Mouse (Mus musculus): ENCODE data around the gene Actr6. TPM values are rescaled to one million over a fixed set of nuclear protein-coding genes. Genes with fewer than 3 reads are reported as not detected.

Actr6 gene
- total and polyA plus RNA-seq, 2 experiments from 2014 or later: 3.4 to 21.9 TPM

GRCm38 (mm10) chr10:89748619-89749018, 16.5 kb upstream of the Actr6 start:
- TF ChIP-seq CTCF (IDR thresholded peaks at IDR 0.05; ENCODE audit: low read depth): no peak
- no peak for TF ChIP-seq EP300 (IDR thresholded peaks at IDR 0.05; ENCODE audit: low read depth)
- 82% methylated on average over 2 of the region's 2 CpGs for WGBS
- Histone ChIP-seq H3K4me3 (ENCODE audit: low read depth, low read length) (no peak overlapping the region), H3K36me3 (replicated peaks; ENCODE audit: control insufficient read depth, insufficient read depth, low read length) (no peaks in the 10 kb centered on the region), H3K27me3 (ENCODE audit: control insufficient read depth, insufficient read depth, low read length) (no peaks in the 10 kb centered on the region), H3K4me1 (ENCODE audit: control insufficient read depth, insufficient read depth) (peaks cover 10% of the 10 kb centered on the region), H3K9me3 (replicated peaks; ENCODE audit: control insufficient read depth, low read length) (no peaks in the 10 kb centered on the region), H3K4me2 (ENCODE audit: low read depth, low read length) (no peak overlapping the region), H3K27ac (ENCODE audit: low read depth) (no peak overlapping the region), H3K9ac (replicated peaks; ENCODE audit: low read depth, low read length) (no peak overlapping the region)
- no peak for ATAC-seq (ENCODE audit: insufficient read depth, low read depth)
- DNase-seq (ENCODE audit: low spot score): peak; percentile 15

- ATAC-seq (ENCODE audit: insufficient read depth, low read depth) (no peak), DNase-seq (ENCODE audit: low spot score) (no peak)
- H3K9ac ChIP-seq (replicated peaks; ENCODE audit: low read depth, low read length): no peak overlapping the region
- H3K27me3 ChIP-seq (ENCODE audit: control insufficient read depth, insufficient read depth, low read length): no peaks in the 10 kb centered on the region
- H3K4me1 ChIP-seq (ENCODE audit: control insufficient read depth, insufficient read depth): peaks cover 10% of the 10 kb centered on the region
- H3K27ac ChIP-seq (ENCODE audit: low read depth): no peak overlapping the region
- H3K4me2 ChIP-seq (ENCODE audit: low read depth, low read length): no peak overlapping the region
- WGBS: 83% methylated on average over 1 of the region's 1 CpGs
- H3K4me3 ChIP-seq (ENCODE audit: low read depth, low read length): no peak overlapping the region
- no peaks in the 10 kb centered on the region for H3K36me3 ChIP-seq (replicated peaks; ENCODE audit: control insufficient read depth, insufficient read depth, low read length)
- TF ChIP-seq CTCF (IDR thresholded peaks at IDR 0.05; ENCODE audit: low read depth) (no peak), EP300 (IDR thresholded peaks at IDR 0.05; ENCODE audit: low read depth) (no peak)
- H3K9me3 ChIP-seq (replicated peaks; ENCODE audit: control insufficient read depth, low read length): no peaks in the 10 kb centered on the region
These were observed 15.8 kb upstream of the Actr6 start for GRCm38 (mm10) chr10:89747911-89748310.

GRCm38 (mm10) chr10:89747221-89747905, 15.3 kb upstream of the Actr6 start:
- H3K27ac ChIP-seq (ENCODE audit: low read depth): no peak overlapping the region
- DNase-seq (ENCODE audit: low spot score) (no peak), ATAC-seq (ENCODE audit: insufficient read depth, low read depth) (no peak)
- no peaks in the 10 kb centered on the region for H3K36me3 ChIP-seq (replicated peaks; ENCODE audit: control insufficient read depth, insufficient read depth, low read length)
- H3K4me3 ChIP-seq (ENCODE audit: low read depth, low read length): no peak overlapping the region
- H3K9me3 ChIP-seq (replicated peaks; ENCODE audit: control insufficient read depth, low read length): no peaks in the 10 kb centered on the region
- H3K9ac ChIP-seq (replicated peaks; ENCODE audit: low read depth, low read length): no peak overlapping the region
- no peaks in the 10 kb centered on the region for H3K27me3 ChIP-seq (ENCODE audit: control insufficient read depth, insufficient read depth, low read length)
- 67% methylated on average over 8 of the region's 8 CpGs for WGBS
- TF ChIP-seq CTCF (IDR thresholded peaks at IDR 0.05; ENCODE audit: low read depth) (no peak), EP300 (IDR thresholded peaks at IDR 0.05; ENCODE audit: low read depth) (no peak)
- peak overlapping the region; percentile 7; the same call in 1 of the 2 replicates for H3K4me2 ChIP-seq (ENCODE audit: low read depth, low read length)
- H3K4me1 ChIP-seq (ENCODE audit: control insufficient read depth, insufficient read depth): peaks cover 10% of the 10 kb centered on the region

GRCm38 (mm10) chr10:89746581-89746980, 14.5 kb upstream of the Actr6 start:
- no peaks in the 10 kb centered on the region for H3K27me3 ChIP-seq (ENCODE audit: control insufficient read depth, insufficient read depth, low read length)
- no peak overlapping the region for H3K4me2 ChIP-seq (ENCODE audit: low read depth, low read length)
- H3K9me3 ChIP-seq (replicated peaks; ENCODE audit: control insufficient read depth, low read length): no peaks in the 10 kb centered on the region
- DNase-seq (ENCODE audit: low spot score): no peak
- TF ChIP-seq CTCF (IDR thresholded peaks at IDR 0.05; ENCODE audit: low read depth): no peak
- TF ChIP-seq EP300 (IDR thresholded peaks at IDR 0.05; ENCODE audit: low read depth): no peak
- H3K36me3 ChIP-seq (replicated peaks; ENCODE audit: control insufficient read depth, insufficient read depth, low read length): no peaks in the 10 kb centered on the region
- peaks cover 7% of the 10 kb centered on the region for H3K4me1 ChIP-seq (ENCODE audit: control insufficient read depth, insufficient read depth)
- 76% methylated on average over 3 of the region's 3 CpGs for WGBS
- no peak overlapping the region for H3K9ac ChIP-seq (replicated peaks; ENCODE audit: low read depth, low read length)
- H3K4me3 ChIP-seq (ENCODE audit: low read depth, low read length): no peak overlapping the region
- no peak for ATAC-seq (ENCODE audit: insufficient read depth, low read depth)
- H3K27ac ChIP-seq (ENCODE audit: low read depth): no peak overlapping the region

- peaks cover 7% of the 10 kb centered on the region for H3K4me1 ChIP-seq (ENCODE audit: control insufficient read depth, insufficient read depth)
- WGBS: under 1% methylated on average over 14 of the region's 14 CpGs
- TF ChIP-seq CTCF (IDR thresholded peaks at IDR 0.05; ENCODE audit: low read depth): no peak
- no peak for TF ChIP-seq EP300 (IDR thresholded peaks at IDR 0.05; ENCODE audit: low read depth)
- H3K9ac ChIP-seq (replicated peaks; ENCODE audit: low read depth, low read length): peak overlapping the region; percentile 95
- no peaks in the 10 kb centered on the region for H3K36me3 ChIP-seq (replicated peaks; ENCODE audit: control insufficient read depth, insufficient read depth, low read length)
- H3K4me3 ChIP-seq (ENCODE audit: low read depth, low read length): peak overlapping the region; percentile 95
- DNase-seq (ENCODE audit: low spot score) (peak; percentile 49), ATAC-seq (ENCODE audit: insufficient read depth, low read depth) (no peak)
- no peaks in the 10 kb centered on the region for H3K9me3 ChIP-seq (replicated peaks; ENCODE audit: control insufficient read depth, low read length)
- H3K4me2 ChIP-seq (ENCODE audit: low read depth, low read length): peak overlapping the region; percentile 79
- peak overlapping the region; percentile 87 for H3K27ac ChIP-seq (ENCODE audit: low read depth)
- H3K27me3 ChIP-seq (ENCODE audit: control insufficient read depth, insufficient read depth, low read length): no peaks in the 10 kb centered on the region
These were observed 13.5 kb upstream of the Actr6 start for GRCm38 (mm10) chr10:89745666-89746020.

Data from heart, postnatal 0 days (tissue).